Mouse (Mus musculus) myocyte (in vitro differentiated cells): ENCODE data around the gene Sh3gl1.

ENCODE experiments used
- E2F4 ChIP-seq: IDR thresholded peaks from one replicate; pipeline ENCODE4 v1.6.1; 2011; ENCODE audit warnings: mild to moderate bottlenecking, control low read depth, moderate library complexity; ENCODE audit not compliant: insufficient read depth
- MAX ChIP-seq: IDR thresholded peaks from one replicate; pipeline ENCODE4 v1.6.1; 2011; ENCODE audit warnings: low read depth, mild to moderate bottlenecking, control low read depth
- MYOG ChIP-seq, 3 experiments: IDR thresholded peaks; one replicate each; pipeline ENCODE4 v1.6.1; 2011; ENCODE audit warnings: control low read depth in 2 of 3, low read depth in 2 of 3, mild to moderate bottlenecking in 2 of 3; ENCODE audit not compliant: insufficient read length in 2 of 3, control insufficient read depth in 1 of 3, insufficient read depth in 1 of 3
- POLR2A ChIP-seq: IDR thresholded peaks from one replicate; pipeline ENCODE4 v1.6.1; 2011; ENCODE audit warnings: low read depth, mild to moderate bottlenecking, control low read depth, moderate library complexity; ENCODE audit not compliant: insufficient read length
- POLR2AphosphoS2 ChIP-seq: IDR thresholded peaks from one replicate; pipeline ENCODE4 v1.6.1; 2011; ENCODE audit warnings: low read depth, control low read depth; ENCODE audit not compliant: insufficient read length
- REST ChIP-seq: IDR thresholded peaks from one replicate; pipeline ENCODE4 v1.6.1; 2011; ENCODE audit warnings: mild to moderate bottlenecking, control low read depth, moderate library complexity; ENCODE audit not compliant: insufficient read depth, insufficient read length
- SRF ChIP-seq: IDR thresholded peaks from one replicate; pipeline ENCODE4 v1.6.1; 2011; ENCODE audit warnings: low read depth; ENCODE audit not compliant: control insufficient read depth, insufficient read length
- TCF12 ChIP-seq: IDR thresholded peaks from one replicate; pipeline ENCODE4 v1.6.1; 2011; ENCODE audit warnings: mild to moderate bottlenecking, control low read depth; ENCODE audit not compliant: poor library complexity, insufficient read depth, severe bottlenecking
- USF1 ChIP-seq: IDR thresholded peaks from one replicate; pipeline ENCODE4 v1.6.1; 2011; ENCODE audit warnings: low read depth, mild to moderate bottlenecking, control low read depth, moderate library complexity

- TF ChIP-seq MAX: no peak
- TF ChIP-seq POLR2A: no peak
- no peak for TF ChIP-seq E2F4
- TF ChIP-seq POLR2AphosphoS2: no peak
- TF ChIP-seq USF1: no peak
- no peak for TF ChIP-seq SRF
- no peak for TF ChIP-seq REST
- no peak for TF ChIP-seq TCF12
- TF ChIP-seq MYOG (IDR thresholded peaks at IDR 0.05; ENCODE audit: control insufficient read depth in 1 of 3, insufficient read depth in 1 of 3, insufficient read length in 2 of 3, low read depth in 2 of 3): no peak
These were observed 2.9 kb upstream of the Sh3gl1 start for GRCm38 (mm10) chr17:56039345-56039744.
